Mouse (Mus musculus) kidney, postnatal 0 days (tissue): ENCODE data around the gene Emx2. TPM values are rescaled to one million over a fixed set of nuclear protein-coding genes. Genes with fewer than 3 reads are reported as not detected.
A peak's percentile ranks its signal among the peaks of the same experiment; 100 is the strongest.

Experiments used
- ATAC-seq: fragments of 200-750 bp; cut with Nextera tagmentation; replicated peaks from 2 replicates; pipeline ENCODE4 v1.8.0; 2017; ENCODE audit warnings: low read depth, moderate number of reproducible peaks, moderate TSS enrichment, moderate library complexity; ENCODE audit not compliant: low FRiP score
- DNase-seq: peaks from one replicate; pipeline ENCODE4 v3.0.0-alpha.2; 2016; ENCODE audit warnings: low spot score
- H3K27ac ChIP-seq: fragments of 300-500 bp; sonication (generic); 2 replicates; pipeline ENCODE4 v1.5.1; 2014; ENCODE audit warnings: mild to moderate bottlenecking
- H3K27me3 ChIP-seq: fragments of 300-500 bp; sonication (generic); 2 replicates; pipeline ENCODE4 v1.6.1; 2014; ENCODE audit warnings: low read length, mixed read lengths; ENCODE audit not compliant: insufficient read depth
- H3K36me3 ChIP-seq: fragments of 300-500 bp; sonication (generic); 2 replicates; pipeline ENCODE4 v1.6.1; 2014; ENCODE audit warnings: low read length, mixed read lengths; ENCODE audit not compliant: insufficient read depth
- H3K4me1 ChIP-seq: fragments of 300-500 bp; sonication (generic); replicated peaks from 2 replicates; pipeline ENCODE4 v1.6.1; 2014; ENCODE audit warnings: antibody characterized with exemption, low read length, mixed read lengths; ENCODE audit not compliant: insufficient read depth
- H3K4me2 ChIP-seq: fragments of 300-500 bp; sonication (generic); 2 replicates; pipeline ENCODE4 v1.6.1; 2014; ENCODE audit warnings: mild to moderate bottlenecking, low read length, moderate library complexity, mixed read lengths
- H3K4me3 ChIP-seq: fragments of 300-500 bp; sonication (generic); replicated peaks from 2 replicates; pipeline ENCODE4 v1.5.1; 2014; ENCODE audit warnings: low read depth, low read length
- H3K9ac ChIP-seq: fragments of 300-500 bp; sonication (generic); 2 replicates; pipeline ENCODE4 v1.6.1; 2014; ENCODE audit warnings: low read depth, low read length
- H3K9me3 ChIP-seq: fragments of 300-500 bp; sonication (generic); replicated peaks from 2 replicates; pipeline ENCODE4 v1.6.1; 2016; ENCODE audit warnings: low read length, inconsistent platforms, mixed read lengths
- CTCF ChIP-seq: IDR thresholded peaks from 2 replicates; pipeline ENCODE4 v1.5.1; 2016; ENCODE audit warnings: antibody characterized with exemption, low read depth, mild to moderate bottlenecking, moderate library complexity
- WGBS: fragments of 180-500 bp; shearing (Covaris S2); extraction: QIAGEN DNeasy Blood & Tissue Kit; methylation state at CpG from one replicate; pipeline ENCODE4 v1.1.7; 2014; 5-methylcytosine and 5-hydroxymethylcytosine counted together
- polyA plus RNA-seq: library from polyadenylated mRNA; unstranded; fragments of >200 nt; fragmentation: Nextera tagmentation; extraction: Ambion mirVana; gene quantifications from 2 replicates; pipeline ENCODE4 v1.2.1, GENCODE M21; 2015

The Emx2 gene
- polyA plus RNA-seq, 1 experiment from 2014 or later: 24.2 TPM

- WGBS: 91% methylated on average over 7 of the region's 7 CpGs
- no peak overlapping the region for H3K4me3 ChIP-seq
- no peak overlapping the region for H3K9ac ChIP-seq
- no peaks in the 10 kb centered on the region for H3K27me3 ChIP-seq
- H3K4me1 ChIP-seq: peaks cover 4% of the 10 kb centered on the region; the same call in 1 of the 2 replicates
- no peak for ATAC-seq
- H3K36me3 ChIP-seq: 0 out of 2 replicates have a peak, but pooled peaks cover 4% of the 10 kb centered on the region
- no peak for TF ChIP-seq CTCF
- no peak overlapping the region for H3K27ac ChIP-seq
- H3K4me2 ChIP-seq: no peak overlapping the region
- DNase-seq: no peak
- no peaks in the 10 kb centered on the region for H3K9me3 ChIP-seq
Observed at GRCm38 (mm10) chr19:59424975-59425374, 33.2 kb upstream of the Emx2 start.

DNA sequence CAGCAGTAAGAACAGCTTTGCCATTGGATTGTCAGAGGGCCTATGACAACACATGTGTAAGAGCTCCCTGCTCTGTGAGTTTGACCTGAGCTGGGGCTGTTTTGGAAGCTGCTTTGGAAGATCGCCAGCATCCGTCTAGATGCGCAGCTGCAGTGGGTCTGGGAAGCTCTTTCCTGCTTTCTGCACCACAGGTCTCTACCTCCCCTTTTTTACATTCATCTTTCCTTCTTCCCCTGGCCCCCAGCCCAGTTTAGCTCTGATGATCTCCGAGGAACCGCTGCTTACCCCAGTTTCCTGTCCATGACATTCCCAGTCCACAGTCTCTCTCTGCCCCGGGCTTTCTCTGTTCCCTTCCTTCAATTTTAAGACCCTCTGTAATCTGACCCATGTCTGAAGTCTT lies 25.9 kb upstream of the Emx2 start:
- Histone ChIP-seq H3K4me1 (no peaks in the 10 kb centered on the region), H3K27ac (no peak overlapping the region), H3K36me3 (0 out of 2 replicates have a peak, but pooled peaks cover 4% of the 10 kb centered on the region), H3K9ac (no peak overlapping the region), H3K9me3 (no peaks in the 10 kb centered on the region), H3K27me3 (no peaks in the 10 kb centered on the region), H3K4me2 (no peak overlapping the region), H3K4me3 (no peak overlapping the region)
- TF ChIP-seq CTCF: no peak
- WGBS: 25% methylated on average over 6 of the region's 6 CpGs
- peak; percentile 74 for DNase-seq
- no peak for ATAC-seq

GRCm38 (mm10) chr19:59450561-59451135 lies 7.5 kb upstream of the Emx2 start:
- 11% methylated on average over 14 of the region's 14 CpGs for WGBS
- H3K4me1 ChIP-seq: no peaks in the 10 kb centered on the region
- ATAC-seq (no peak), DNase-seq (no peak)
- H3K9ac ChIP-seq: no peak overlapping the region
- TF ChIP-seq CTCF: no peak
- H3K4me2 ChIP-seq: peak overlapping the region; percentile 51
- H3K27ac ChIP-seq: no peak overlapping the region
- no peaks in the 10 kb centered on the region for H3K36me3 ChIP-seq
- H3K4me3 ChIP-seq: no peak overlapping the region
- no peaks in the 10 kb centered on the region for H3K9me3 ChIP-seq
- H3K27me3 ChIP-seq: peaks cover 46% of the 10 kb centered on the region

DNA sequence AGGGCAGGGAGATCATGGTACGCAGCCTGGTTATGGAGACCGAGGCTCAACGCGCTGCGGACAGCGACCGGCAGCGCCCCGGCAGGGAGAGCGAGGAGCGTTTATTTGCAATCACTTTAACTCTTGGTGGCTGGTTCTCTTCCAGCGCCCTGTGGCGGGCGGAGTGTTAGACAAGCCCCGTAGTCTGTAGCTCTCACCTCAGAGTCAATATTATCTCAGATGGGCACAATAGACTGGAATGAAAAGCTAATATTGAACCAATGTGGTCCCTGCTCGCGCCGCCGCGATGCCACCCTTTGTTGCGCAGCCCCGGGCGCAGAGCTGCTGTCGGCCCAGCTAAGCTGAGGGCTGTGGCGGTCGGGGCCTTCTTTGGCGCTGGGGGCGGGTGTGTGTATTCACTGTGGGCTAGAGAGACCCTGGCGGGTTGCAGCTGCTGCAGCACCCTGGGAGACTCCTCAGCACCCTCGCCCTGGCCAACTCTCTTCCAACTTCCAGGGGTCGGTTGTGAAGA lies 6.7 kb upstream of the Emx2 start:
- 4% methylated on average over 31 of the region's 31 CpGs for WGBS
- H3K4me2 ChIP-seq: peak overlapping the region; percentile 51
- DNase-seq (peak; percentile 47), ATAC-seq (no peak)
- peaks cover 54% of the 10 kb centered on the region for H3K27me3 ChIP-seq
- H3K4me3 ChIP-seq: peak overlapping the region; percentile 12; the same call in 1 of the 2 replicates
- H3K27ac ChIP-seq: no peak overlapping the region
- no peaks in the 10 kb centered on the region for H3K36me3 ChIP-seq
- peak overlapping the region; percentile 27; the same call in 1 of the 2 replicates for H3K9ac ChIP-seq
- H3K4me1 ChIP-seq: 0 out of 2 replicates have a peak, but pooled peaks cover 2% of the 10 kb centered on the region
- no peaks in the 10 kb centered on the region for H3K9me3 ChIP-seq
- peak; percentile 15; the same call in 1 of the 2 replicates for TF ChIP-seq CTCF

GRCm38 (mm10) chr19:59452321-59452720 lies 5.9 kb upstream of the Emx2 start:
- Histone ChIP-seq H3K9ac (no peak overlapping the region), H3K4me3 (no peak overlapping the region), H3K27me3 (peaks cover 53% of the 10 kb centered on the region), H3K4me1 (0 out of 2 replicates have a peak, but pooled peaks cover 4% of the 10 kb centered on the region), H3K9me3 (no peaks in the 10 kb centered on the region), H3K36me3 (no peaks in the 10 kb centered on the region), H3K27ac (no peak overlapping the region), H3K4me2 (no peak overlapping the region)
- ATAC-seq (no peak), DNase-seq (no peak)
- 22% methylated on average over 4 of the region's 4 CpGs for WGBS
- no peak for TF ChIP-seq CTCF

GRCm38 (mm10) chr19:59453591-59453990 lies 4.6 kb upstream of the Emx2 start:
- Histone ChIP-seq H3K36me3 (no peaks in the 10 kb centered on the region), H3K27me3 (peaks cover 50% of the 10 kb centered on the region), H3K4me3 (no peak overlapping the region), H3K4me1 (0 out of 2 replicates have a peak, but pooled peaks cover 4% of the 10 kb centered on the region), H3K27ac (no peak overlapping the region), H3K9ac (no peak overlapping the region), H3K4me2 (no peak overlapping the region), H3K9me3 (no peaks in the 10 kb centered on the region)
- ATAC-seq (no peak), DNase-seq (no peak)
- no peak for TF ChIP-seq CTCF
- 24% methylated on average over 13 of the region's 13 CpGs for WGBS

GRCm38 (mm10) chr19:59454196-59454595 lies 4.0 kb upstream of the Emx2 start:
- no peaks in the 10 kb centered on the region for H3K9me3 ChIP-seq
- peak overlapping the region; percentile 23; the same call in 1 of the 2 replicates for H3K4me2 ChIP-seq
- DNase-seq: peak; percentile 85
- H3K9ac ChIP-seq: no peak overlapping the region
- WGBS: under 1% methylated on average over 18 of the region's 18 CpGs
- no peak for ATAC-seq
- TF ChIP-seq CTCF: peak; percentile 87
- H3K27ac ChIP-seq: no peak overlapping the region
- H3K27me3 ChIP-seq: peaks cover 52% of the 10 kb centered on the region
- peaks cover 4% of the 10 kb centered on the region; the same call in 1 of the 2 replicates for H3K4me1 ChIP-seq
- H3K4me3 ChIP-seq: no peak overlapping the region
- no peaks in the 10 kb centered on the region for H3K36me3 ChIP-seq
